8 mouse cellular contexts compared by ENCODE assay signal in genomic region chr17:13683411-13684174, GRCm38 (mm10).
DNase-seq lines count a peak whose midpoint lies in the region; ATAC-seq lines count a peak whose summit lies in the region.

No protein-coding gene starts in this region.

- H3K4me3 ChIP-seq in forebrain, embryonic 13.5 days, result peak overlapping the region; percentile 30
- H3K4me3 ChIP-seq in hindbrain, embryonic 10.5 days, result peak overlapping the region; percentile 45
- no peak overlapping the region for H3K4me3 ChIP-seq in limb, embryonic 13.5 days
- peak overlapping the region; percentile 20; the same call in 1 of the 2 replicates for H3K4me3 ChIP-seq in midbrain, embryonic 13.5 days (replicated peaks)
- H3K4me3 ChIP-seq in stomach, embryonic 16.5 days (replicated peaks; ENCODE audit: low read length), result peak overlapping the region; percentile 48

- H3K9me3 ChIP-seq in forebrain, embryonic 13.5 days (replicated peaks), result no peaks in the 10 kb centered on the region
- 0 out of 2 replicates have a peak, but pooled peaks cover 3% of the 10 kb centered on the region for H3K9me3 ChIP-seq in hindbrain, embryonic 10.5 days
- H3K9me3 ChIP-seq in limb, embryonic 13.5 days, result no peaks in the 10 kb centered on the region
- H3K9me3 ChIP-seq in midbrain, embryonic 13.5 days, result no peaks in the 10 kb centered on the region
- H3K9me3 ChIP-seq in stomach, embryonic 16.5 days (replicated peaks; ENCODE audit: control insufficient read depth, low read length), result no peaks in the 10 kb centered on the region

- peak; percentile 52 for ATAC-seq in forebrain, embryonic 13.5 days
- 0 out of 2 replicates have a peak, but pooled peaks have one; percentile 57 for ATAC-seq in limb, embryonic 13.5 days (ENCODE audit: low FRiP score, low read depth)
- peak; percentile 65 for ATAC-seq in midbrain, embryonic 13.5 days
- ATAC-seq in stomach, embryonic 16.5 days (ENCODE audit: insufficient read depth, low FRiP score), result peak; percentile 93

- H3K4me2 ChIP-seq in forebrain, embryonic 13.5 days, result peak overlapping the region; percentile 47
- H3K4me2 ChIP-seq in limb, embryonic 13.5 days (replicated peaks), result peak overlapping the region; percentile 44
- peak overlapping the region; percentile 31 for H3K4me2 ChIP-seq in midbrain, embryonic 13.5 days (replicated peaks)
- H3K4me2 ChIP-seq in stomach, embryonic 16.5 days (ENCODE audit: low read depth, low read length), result peak overlapping the region; percentile 54

- intact Hi-C loops in left cerebral cortex, postnatal 4 days (cut with DNase I), result loop anchor here (5.0 kb wide), 1 partner anchor 74 kb away; no protein-coding TSS in a partner anchor

- peak overlapping the region; percentile 61 for H3K9ac ChIP-seq in forebrain, embryonic 13.5 days
- no peak overlapping the region for H3K9ac ChIP-seq in limb, embryonic 13.5 days
- H3K9ac ChIP-seq in midbrain, embryonic 13.5 days (replicated peaks), result 0 out of 2 replicates have a peak overlapping the region, but pooled peaks have one; percentile 24
- H3K9ac ChIP-seq in stomach, embryonic 16.5 days (ENCODE audit: low read length), result peak overlapping the region; percentile 74

- no peaks in the 10 kb centered on the region for H3K36me3 ChIP-seq in forebrain, embryonic 13.5 days (ENCODE audit: poor library complexity, severe bottlenecking)
- no peaks in the 10 kb centered on the region for H3K36me3 ChIP-seq in hindbrain, embryonic 10.5 days
- H3K36me3 ChIP-seq in limb, embryonic 13.5 days, result no peaks in the 10 kb centered on the region
- H3K36me3 ChIP-seq in midbrain, embryonic 13.5 days, result no peaks in the 10 kb centered on the region
- no peaks in the 10 kb centered on the region for H3K36me3 ChIP-seq in stomach, embryonic 16.5 days (ENCODE audit: control insufficient read depth, insufficient read depth, low read length)

- DNase-seq in urinary bladder, adult 18-20 months (ENCODE audit: low spot score in 2 of 2), result peak; percentile 54 to 81
- no peak for DNase-seq in urinary bladder, postnatal 10 days (ENCODE audit: low spot score)
- peak; percentile 73 for DNase-seq in hindbrain, embryonic 10.5 days (ENCODE audit: low spot score)
- DNase-seq in left cerebral cortex, postnatal 4 days, result no peak

- H3K27me3 ChIP-seq in forebrain, embryonic 13.5 days, result no peaks in the 10 kb centered on the region
- no peaks in the 10 kb centered on the region for H3K27me3 ChIP-seq in hindbrain, embryonic 10.5 days (ENCODE audit: insufficient read depth, poor library complexity, severe bottlenecking)
- H3K27me3 ChIP-seq in limb, embryonic 13.5 days, result no peaks in the 10 kb centered on the region
- H3K27me3 ChIP-seq in midbrain, embryonic 13.5 days, result no peaks in the 10 kb centered on the region
- no peaks in the 10 kb centered on the region for H3K27me3 ChIP-seq in stomach, embryonic 16.5 days (ENCODE audit: control insufficient read depth, insufficient read depth, low read length)

- WGBS in forebrain, embryonic 13.5 days, result 10% methylated on average over 15 of the region's 15 CpGs
- 7% methylated on average over 15 of the region's 15 CpGs for WGBS in hindbrain, embryonic 10.5 days
- WGBS in limb, embryonic 13.5 days, result 26% methylated on average over 15 of the region's 15 CpGs
- 9% methylated on average over 15 of the region's 15 CpGs for WGBS in midbrain, embryonic 13.5 days
- WGBS in stomach, embryonic 16.5 days, result 13% methylated on average over 15 of the region's 15 CpGs

- H3K4me1 ChIP-seq in forebrain, embryonic 13.5 days, result peaks cover 45% of the 10 kb centered on the region
- H3K4me1 ChIP-seq in hindbrain, embryonic 10.5 days (replicated peaks), result peaks cover 69% of the 10 kb centered on the region
- peaks cover 24% of the 10 kb centered on the region for H3K4me1 ChIP-seq in limb, embryonic 13.5 days
- peaks cover 48% of the 10 kb centered on the region for H3K4me1 ChIP-seq in midbrain, embryonic 13.5 days (replicated peaks)
- H3K4me1 ChIP-seq in stomach, embryonic 16.5 days (ENCODE audit: control insufficient read depth, insufficient read depth, low read length), result peaks cover 8% of the 10 kb centered on the region; the same call in 1 of the 2 replicates

- peak overlapping the region; percentile 75 for H3K27ac ChIP-seq in forebrain, embryonic 13.5 days
- H3K27ac ChIP-seq in hindbrain, embryonic 10.5 days, result peak overlapping the region; percentile 88
- no peak overlapping the region; the same call in 1 of the 2 replicates for H3K27ac ChIP-seq in limb, embryonic 13.5 days
- peak overlapping the region; percentile 70 for H3K27ac ChIP-seq in midbrain, embryonic 13.5 days
- H3K27ac ChIP-seq in stomach, embryonic 16.5 days (ENCODE audit: low read length), result peak overlapping the region; percentile 98

Comparison
In these comparisons a context has a peak if more than half of its experiments do, and no peak if none do; other contexts are left out.
1. DNase-seq: peak in urinary bladder, adult 18-20 months (2 of 2) and hindbrain, embryonic 10.5 days (single experiment); none in urinary bladder, postnatal 10 days (single experiment) and left cerebral cortex, postnatal 4 days (single experiment).
2. Peak in every context shown above with its lines, with median percentiles within 50 percentile points of each other: ATAC-seq and H3K4me2 ChIP-seq.